Mouse (Mus musculus): ENCODE results near the gene Prkag2. TPM values are rescaled to one million over a fixed set of nuclear protein-coding genes. Genes with fewer than 3 reads are reported as not detected.

Prkag2 gene
- total RNA-seq, 2 experiments from 2014 or later, result 12.3 to 20.6 TPM

- DNase-seq, result no peak
These were observed 52.8 kb downstream of the Prkag2 start for GRCm38 (mm10) chr5:25047670-25048069.

- DNase-seq, result no peak
These were observed 53.7 kb downstream of the Prkag2 start for GRCm38 (mm10) chr5:25046762-25047161.

GRCm38 (mm10) chr5:25044007-25044406 lies 56.4 kb downstream of the Prkag2 start:
- DNase-seq, result no peak

- DNase-seq, result no peak
These were observed 58.5 kb downstream of the Prkag2 start for GRCm38 (mm10) chr5:25041947-25042346.

GRCm38 (mm10) chr5:25041307-25041706 lies 59.1 kb downstream of the Prkag2 start:
- DNase-seq, result peak; percentile 42

- DNase-seq, result no peak
These were observed 59.5 kb downstream of the Prkag2 start for GRCm38 (mm10) chr5:25040903-25041302.

GRCm38 (mm10) chr5:25038827-25039226 lies 61.6 kb downstream of the Prkag2 start:
- no peak for DNase-seq

GRCm38 (mm10) chr5:25035391-25035790 lies 65.1 kb downstream of the Prkag2 start:
- DNase-seq, result no peak

- no peak for DNase-seq
These were observed 69.0 kb downstream of the Prkag2 start for GRCm38 (mm10) chr5:25031456-25031856.

GRCm38 (mm10) chr5:25031037-25031436 lies 69.4 kb downstream of the Prkag2 start:
- no peak for DNase-seq

- no peak for DNase-seq
These were observed 70.2 kb downstream of the Prkag2 start for GRCm38 (mm10) chr5:25030276-25030681.

- peak; percentile 21 for DNase-seq
These were observed 72.8 kb downstream of the Prkag2 start for GRCm38 (mm10) chr5:25027673-25028072.

- peak; percentile 44 for DNase-seq
These were observed 75.0 kb downstream of the Prkag2 start for GRCm38 (mm10) chr5:25025309-25026019.

- DNase-seq, result peak; percentile 60
These were observed 77.5 kb downstream of the Prkag2 start for GRCm38 (mm10) chr5:25022904-25023303.

GRCm38 (mm10) chr5:25019221-25019620 lies 81.2 kb downstream of the Prkag2 start:
- no peak for DNase-seq

- no peak for DNase-seq
These were observed 88.3 kb downstream of the Prkag2 start for GRCm38 (mm10) chr5:25012134-25012533.

- DNase-seq, result peak; percentile 81
These were observed 89.4 kb downstream of the Prkag2 start for GRCm38 (mm10) chr5:25011019-25011485.

- DNase-seq, result peak; percentile 92
These were observed 90.0 kb downstream of the Prkag2 start for GRCm38 (mm10) chr5:25010438-25010892.

GRCm38 (mm10) chr5:25009770-25010169 lies 90.7 kb downstream of the Prkag2 start:
- DNase-seq, result no peak

- DNase-seq, result no peak
These were observed 91.5 kb downstream of the Prkag2 start for GRCm38 (mm10) chr5:25008966-25009365.

- peak; percentile 89 for DNase-seq
These were observed 93.6 kb downstream of the Prkag2 start for GRCm38 (mm10) chr5:25006848-25007247.

GRCm38 (mm10) chr5:25005532-25006129 lies 94.8 kb downstream of the Prkag2 start:
- DNase-seq, result no peak

GRCm38 (mm10) chr5:25001391-25001794 lies 99.0 kb downstream of the Prkag2 start:
- DNase-seq, result no peak

- DNase-seq, result no peak
These were observed 101.1 kb downstream of the Prkag2 start for GRCm38 (mm10) chr5:24999351-24999750.
